Mouse (Mus musculus) megakaryocyte-erythroid progenitor cell, adult 5-6 weeks (primary cell): ENCODE data around the gene Olfr736. TPM values are rescaled to one million over a fixed set of nuclear protein-coding genes. Genes with fewer than 3 reads are reported as not detected.

ENCODE experiments used
- ATAC-seq: replicated peaks from 2 replicates; pipeline ENCODE4 v1.8.0; 2016; ENCODE audit warnings: mild to moderate bottlenecking, inconsistent platforms; ENCODE audit not compliant: severe bottlenecking, poor library complexity, low FRiP score, low TSS enrichment
- total RNA-seq, 2 experiments: library from RNA; stranded (forward) in 1 of 2; stranded (reverse) in 1 of 2; fragments of 200-1000, 215-1000 nt in 1 of 2; fragments of >200 nt in 1 of 2; fragmentation: Nextera tagmentation in 1 of 2; gene quantifications; 2 replicates each; pipeline ENCODE4 v1.2.3; 2014 to 2017

Olfr736 gene
- total RNA-seq (2014; fragmentation: Nextera tagmentation) (not detected in 2 replicates), total RNA-seq (2017) (not detected in 2 replicates)

GRCm38 (mm10) chr14:50380863-50381262, at the start of gene Olfr736:
Gene Olfr736, plus strand, starts transcription at chr14:50381163.
- no peak for ATAC-seq

GRCm38 (mm10) chr14:50348796-50349195, 32.2 kb upstream of the Olfr736 start, which contains the start of gene Olfr735:
Gene Olfr735, minus strand, starts transcription at chr14:50348872.
- no peak for ATAC-seq

GRCm38 (mm10) chr14:50352438-50352837, 28.5 kb upstream of the Olfr736 start:
- no peak for ATAC-seq

- no peak for ATAC-seq
Observed at GRCm38 (mm10) chr14:50356725-50357124, 24.2 kb upstream of the Olfr736 start.

DNA sequence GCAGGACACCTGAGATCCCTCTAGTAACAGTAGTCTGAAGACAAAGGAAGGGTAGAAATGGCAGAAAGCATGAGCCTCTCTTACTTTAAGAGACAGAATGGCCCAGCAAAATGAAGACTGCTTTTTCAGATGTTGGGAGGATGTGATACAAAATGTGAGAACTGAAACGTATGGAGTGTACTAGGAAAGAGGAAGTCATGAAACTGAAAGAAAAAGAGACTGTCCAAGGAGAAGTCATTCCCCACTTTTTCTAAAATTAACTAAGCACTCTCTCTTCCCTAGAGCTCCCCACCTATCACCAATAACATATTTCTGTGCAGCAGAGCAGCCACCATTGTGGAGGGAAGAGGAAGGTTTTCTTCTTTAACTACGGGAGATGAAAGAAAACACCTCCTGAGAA, 23.4 kb upstream of the Olfr736 start, which contains the start of gene Tlr11:
TSS of gene Tlr11 (plus strand) at position 322 of the 400 bp plus-strand sequence.
- ATAC-seq = no peak

DNA sequence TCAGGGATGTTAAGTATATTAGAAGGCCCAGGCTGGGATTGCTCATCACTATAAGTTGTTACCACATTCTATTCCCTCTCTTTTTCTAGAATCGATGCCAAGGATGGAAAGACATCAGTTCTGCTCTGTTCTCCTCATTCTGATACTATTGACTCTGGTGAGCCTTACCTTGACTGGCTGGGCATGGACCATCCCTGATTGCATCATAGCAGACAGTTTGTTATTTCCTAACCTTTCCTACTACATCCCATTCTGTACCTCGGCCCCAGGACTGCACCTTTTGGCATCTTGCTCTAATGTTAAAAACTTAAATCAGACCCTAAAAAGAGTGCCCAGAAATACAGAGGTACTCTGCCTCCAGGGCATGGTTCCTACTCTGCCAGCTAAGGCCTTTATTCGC, 20.5 kb upstream of the Olfr736 start:
- no peak for ATAC-seq

DNA sequence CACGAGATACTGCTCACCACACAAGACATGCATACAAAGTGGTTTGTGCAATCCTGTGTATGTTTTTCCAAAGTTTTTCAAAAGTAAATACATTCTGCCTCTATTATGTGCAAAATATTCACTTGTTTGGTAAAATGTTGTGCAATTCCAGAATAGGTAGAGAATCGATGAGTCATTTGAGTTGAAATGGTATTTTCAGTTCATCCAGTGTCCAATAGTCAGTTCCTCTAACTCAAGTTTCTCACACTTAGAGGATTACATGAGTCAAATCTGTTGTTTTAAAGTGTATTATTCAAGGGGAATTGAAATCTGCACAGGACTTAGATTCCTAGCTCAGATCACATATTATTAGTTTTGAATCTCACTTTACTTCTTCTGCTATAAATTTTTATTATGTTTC, 17.4 kb upstream of the Olfr736 start:
- ATAC-seq = no peak

DNA sequence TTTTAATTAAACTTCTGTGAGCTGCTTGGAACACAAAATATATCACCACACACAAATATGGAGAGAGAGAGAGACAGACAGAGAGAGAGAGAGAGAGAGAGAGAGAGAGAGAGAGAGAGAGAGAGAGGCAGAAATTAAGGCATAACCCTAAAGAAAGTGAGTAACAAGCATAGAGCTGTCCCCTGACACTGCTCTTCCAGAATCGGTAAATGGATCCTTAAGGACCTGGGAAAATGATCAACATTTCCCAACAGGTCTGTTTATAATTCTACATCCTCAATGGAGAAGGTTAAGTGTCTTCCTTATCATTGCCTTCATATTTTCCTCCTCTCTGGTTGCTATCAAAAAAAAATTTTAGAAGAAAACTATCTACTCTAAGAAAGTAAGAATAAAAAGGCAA, 26.3 kb downstream of the Olfr736 start, which contains the start of gene Olfr738:
TSS of gene Olfr738 (plus strand) at position 301 of the 400 bp plus-strand sequence.
- ATAC-seq = no peak

DNA sequence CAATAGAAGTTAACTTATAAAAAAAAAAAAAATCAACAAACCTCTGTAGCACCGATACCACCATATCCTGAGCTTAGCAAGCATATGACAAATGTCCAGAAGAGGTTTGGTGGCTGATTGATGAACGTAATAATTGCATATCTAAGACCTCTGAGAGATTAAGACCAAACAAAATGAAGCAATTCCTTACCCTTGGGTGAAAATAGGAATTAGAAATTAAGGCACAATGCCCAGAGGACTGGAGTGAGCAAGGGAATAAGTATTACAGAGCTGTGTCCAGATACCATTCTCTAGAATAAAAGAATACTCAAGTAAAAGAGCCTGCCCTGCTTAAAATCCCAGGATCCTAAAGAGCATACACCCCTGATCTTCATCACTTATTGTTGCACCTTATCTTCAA, 37.4 kb downstream of the Olfr736 start, which contains the start of gene Olfr739:
TSS of gene Olfr739 (plus strand) at position 301 of the 400 bp plus-strand sequence.
- no peak for ATAC-seq

Other genes starting within 250 kb of the Olfr736 start
- not detected in 2 replicates for gene Olfr728, start 238.5 kb upstream of the Olfr736 start, total RNA-seq (2014; fragmentation: Nextera tagmentation)
- gene Olfr728, start 238.5 kb upstream of the Olfr736 start, total RNA-seq (2017) = not detected in 2 replicates
- gene Olfr729, start 228.3 kb upstream of the Olfr736 start, total RNA-seq (2014; fragmentation: Nextera tagmentation) = not detected in 2 replicates
- not detected in 2 replicates for gene Olfr729, start 228.3 kb upstream of the Olfr736 start, total RNA-seq (2017)
- not detected in 2 replicates for gene Olfr730, start 193.0 kb upstream of the Olfr736 start, total RNA-seq (2014; fragmentation: Nextera tagmentation)
- gene Olfr730, start 193.0 kb upstream of the Olfr736 start, total RNA-seq (2017) = not detected in 2 replicates
- gene Olfr731, start 139.3 kb upstream of the Olfr736 start, total RNA-seq (2014; fragmentation: Nextera tagmentation) = not detected in 2 replicates
- not detected in 2 replicates for gene Olfr731, start 139.3 kb upstream of the Olfr736 start, total RNA-seq (2017)
- not detected in 2 replicates for gene Olfr732, start 97.0 kb upstream of the Olfr736 start, total RNA-seq (2014; fragmentation: Nextera tagmentation)
- not detected in 2 replicates for gene Olfr732, start 97.0 kb upstream of the Olfr736 start, total RNA-seq (2017)
- gene Olfr733, start 79.6 kb upstream of the Olfr736 start, total RNA-seq (2014; fragmentation: Nextera tagmentation) = not detected in 2 replicates
- gene Olfr733, start 79.6 kb upstream of the Olfr736 start, total RNA-seq (2017) = not detected in 2 replicates
- not detected in 2 replicates for gene Olfr734, start 54.4 kb upstream of the Olfr736 start, total RNA-seq (2014; fragmentation: Nextera tagmentation)
- not detected in 2 replicates for gene Olfr734, start 54.4 kb upstream of the Olfr736 start, total RNA-seq (2017)
- not detected in 2 replicates for gene Olfr735, start 32.3 kb upstream of the Olfr736 start, total RNA-seq (2014; fragmentation: Nextera tagmentation)
- gene Olfr735, start 32.3 kb upstream of the Olfr736 start, total RNA-seq (2017) = not detected in 2 replicates
- not detected in 2 replicates for gene Tlr11, start 23.2 kb upstream of the Olfr736 start, total RNA-seq (2014; fragmentation: Nextera tagmentation)
- 0.11 TPM in 1 of 2 replicates, not detected in the other for gene Tlr11, start 23.2 kb upstream of the Olfr736 start, total RNA-seq (2017)
- gene Olfr738, start 26.4 kb downstream of the Olfr736 start, total RNA-seq (2014; fragmentation: Nextera tagmentation) = not detected in 2 replicates
- not detected in 2 replicates for gene Olfr738, start 26.4 kb downstream of the Olfr736 start, total RNA-seq (2017)
- gene Olfr739, start 37.5 kb downstream of the Olfr736 start, total RNA-seq (2014; fragmentation: Nextera tagmentation) = not detected in 2 replicates
- not detected in 2 replicates for gene Olfr739, start 37.5 kb downstream of the Olfr736 start, total RNA-seq (2017)
- gene Olfr740, start 64.4 kb downstream of the Olfr736 start, total RNA-seq (2014; fragmentation: Nextera tagmentation) = not detected in 2 replicates
- gene Olfr740, start 64.4 kb downstream of the Olfr736 start, total RNA-seq (2017) = not detected in 2 replicates
- gene Olfr741, start 91.6 kb downstream of the Olfr736 start, total RNA-seq (2014; fragmentation: Nextera tagmentation) = not detected in 2 replicates
- not detected in 2 replicates for gene Olfr741, start 91.6 kb downstream of the Olfr736 start, total RNA-seq (2017)
- gene Olfr742, start 122.4 kb downstream of the Olfr736 start, total RNA-seq (2014; fragmentation: Nextera tagmentation) = not detected in 2 replicates
- gene Olfr742, start 122.4 kb downstream of the Olfr736 start, total RNA-seq (2017) = not detected in 2 replicates
- gene Olfr743, start 140.7 kb downstream of the Olfr736 start, total RNA-seq (2014; fragmentation: Nextera tagmentation) = not detected in 2 replicates
- gene Olfr743, start 140.7 kb downstream of the Olfr736 start, total RNA-seq (2017) = not detected in 2 replicates
- not detected in 2 replicates for gene Olfr744, start 233.7 kb downstream of the Olfr736 start, total RNA-seq (2014; fragmentation: Nextera tagmentation)
- not detected in 2 replicates for gene Olfr744, start 233.7 kb downstream of the Olfr736 start, total RNA-seq (2017)